Mouse (Mus musculus) ovary, postnatal 10 days (tissue): ENCODE measurements around the gene Gm12830.

Source experiments
- DNase-seq: peaks from one replicate; pipeline ENCODE4 v3.0.0; 2022; ENCODE audit warnings: low spot score

Gm12830 gene

GRCm38 (mm10) chr4:114821567-114822192 lies at the start of gene Gm12830:
Gm12830 (plus strand) TSS chr4:114821722.
- DNase-seq, result peak; percentile 56

GRCm38 (mm10) chr4:114773316-114773715 lies 48.2 kb upstream of the Gm12830 start:
- DNase-seq, result no peak

GRCm38 (mm10) chr4:114777625-114778202 lies 43.8 kb upstream of the Gm12830 start:
- no peak for DNase-seq

- DNase-seq, result no peak
These were observed 42.6 kb upstream of the Gm12830 start for GRCm38 (mm10) chr4:114778716-114779474.

DNA sequence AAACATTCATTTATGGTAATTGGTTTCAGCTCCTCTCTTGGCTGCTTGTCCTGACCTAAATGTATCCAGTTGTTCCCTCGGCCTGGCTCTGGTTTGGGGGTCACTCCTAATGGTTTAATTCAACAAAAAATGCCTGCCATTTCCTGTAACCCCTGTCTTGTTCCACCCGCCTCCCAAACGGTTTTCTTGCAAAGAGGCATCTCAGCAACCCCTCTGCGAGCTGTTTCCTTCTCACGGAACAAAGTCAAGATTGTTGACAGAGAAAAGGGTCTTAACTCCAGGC lies 42.1 kb upstream of the Gm12830 start:
- no peak for DNase-seq

DNA sequence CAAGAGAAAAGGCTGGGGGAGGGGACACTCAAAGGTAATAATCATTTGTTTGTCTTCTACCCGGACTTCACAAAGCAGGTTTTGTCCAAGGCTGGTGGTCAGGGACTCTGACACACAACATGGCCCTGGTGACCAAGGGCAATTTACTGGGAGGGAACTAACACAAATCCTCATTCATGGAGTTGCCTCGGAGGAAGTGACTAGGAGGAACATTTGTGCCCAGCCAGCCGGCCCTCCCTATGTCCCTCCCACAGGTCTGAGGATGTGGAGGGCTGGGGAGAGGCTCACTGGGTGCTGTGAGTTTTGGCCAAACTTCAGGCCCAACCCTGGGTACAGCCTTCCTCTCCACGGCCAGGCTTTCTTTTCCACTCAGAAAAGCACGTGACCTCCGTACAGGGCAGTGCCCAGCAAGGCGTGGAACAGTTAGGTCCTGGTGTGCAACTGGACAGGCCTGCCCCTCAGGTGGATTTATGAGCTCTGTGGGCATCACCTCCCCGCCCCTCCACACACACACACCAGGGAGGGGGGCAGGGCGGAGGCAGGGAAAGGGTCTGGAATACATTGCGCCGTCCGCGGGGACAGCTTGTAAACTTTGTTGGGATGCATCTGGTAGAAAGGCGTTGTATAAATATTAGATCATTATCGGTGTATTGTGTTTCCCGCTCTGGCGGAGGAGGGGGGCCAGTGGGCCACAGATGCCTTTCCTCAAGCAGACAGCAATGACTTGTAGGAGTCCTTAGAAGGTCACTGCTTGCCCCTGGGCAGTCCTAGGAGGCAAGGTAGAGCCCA lies 41.6 kb upstream of the Gm12830 start:
- DNase-seq, result no peak

GRCm38 (mm10) chr4:114782851-114783250 lies 38.7 kb upstream of the Gm12830 start:
- no peak for DNase-seq

- DNase-seq, result no peak
These were observed 36.8 kb upstream of the Gm12830 start for GRCm38 (mm10) chr4:114784735-114785134.

DNA sequence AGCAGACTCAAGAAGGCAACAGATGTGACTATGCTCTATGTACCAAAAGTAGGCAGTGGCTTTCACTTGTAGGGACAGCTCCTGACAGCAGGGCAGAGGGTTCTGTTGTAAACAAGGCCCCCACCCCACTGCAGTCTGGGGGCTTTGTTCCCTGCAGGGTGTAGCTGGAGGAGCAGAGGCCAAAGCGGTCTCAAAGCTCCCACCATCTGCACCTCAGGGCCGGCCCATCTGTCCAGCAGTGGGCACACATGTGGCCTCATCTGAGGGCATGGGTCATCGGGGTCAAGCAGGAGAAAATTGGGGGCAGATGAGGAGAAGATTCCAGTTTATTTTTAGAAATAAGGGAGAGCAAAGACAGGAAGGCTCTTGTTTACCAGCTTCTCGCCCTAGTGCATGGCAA lies 32.7 kb upstream of the Gm12830 start:
- no peak for DNase-seq

DNA sequence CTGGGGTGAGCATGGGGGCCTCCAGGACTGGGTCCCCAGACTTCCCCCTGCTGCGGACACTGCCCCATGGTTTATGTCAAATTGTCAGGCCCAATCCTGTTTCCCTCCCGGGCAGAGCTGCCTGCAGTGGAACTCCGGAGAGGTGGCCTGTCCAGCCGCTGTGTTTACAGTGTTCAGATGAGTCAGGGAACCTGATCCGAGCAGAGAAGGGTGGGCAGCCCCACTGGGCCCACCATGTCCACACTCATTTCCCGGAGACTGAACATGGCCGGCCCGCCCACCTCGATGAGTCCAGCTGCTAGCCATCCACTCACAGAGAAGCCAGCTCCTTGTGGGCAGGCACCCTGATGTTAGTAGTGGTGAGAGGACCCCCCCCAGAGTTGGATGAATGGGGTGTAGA lies 29.9 kb upstream of the Gm12830 start:
- DNase-seq, result no peak

- no peak for DNase-seq
These were observed 27.7 kb upstream of the Gm12830 start for GRCm38 (mm10) chr4:114793836-114794235.

- no peak for DNase-seq
These were observed 24.1 kb upstream of the Gm12830 start for GRCm38 (mm10) chr4:114797254-114797914.

GRCm38 (mm10) chr4:114798041-114798624 lies 23.4 kb upstream of the Gm12830 start:
- DNase-seq, result no peak

GRCm38 (mm10) chr4:114804096-114804495 lies 17.4 kb upstream of the Gm12830 start:
- DNase-seq, result no peak

- DNase-seq, result no peak
These were observed 2.4 kb upstream of the Gm12830 start for GRCm38 (mm10) chr4:114818963-114819702.

GRCm38 (mm10) chr4:114834770-114835581 lies 13.5 kb downstream of the Gm12830 start:
- no peak for DNase-seq

DNA sequence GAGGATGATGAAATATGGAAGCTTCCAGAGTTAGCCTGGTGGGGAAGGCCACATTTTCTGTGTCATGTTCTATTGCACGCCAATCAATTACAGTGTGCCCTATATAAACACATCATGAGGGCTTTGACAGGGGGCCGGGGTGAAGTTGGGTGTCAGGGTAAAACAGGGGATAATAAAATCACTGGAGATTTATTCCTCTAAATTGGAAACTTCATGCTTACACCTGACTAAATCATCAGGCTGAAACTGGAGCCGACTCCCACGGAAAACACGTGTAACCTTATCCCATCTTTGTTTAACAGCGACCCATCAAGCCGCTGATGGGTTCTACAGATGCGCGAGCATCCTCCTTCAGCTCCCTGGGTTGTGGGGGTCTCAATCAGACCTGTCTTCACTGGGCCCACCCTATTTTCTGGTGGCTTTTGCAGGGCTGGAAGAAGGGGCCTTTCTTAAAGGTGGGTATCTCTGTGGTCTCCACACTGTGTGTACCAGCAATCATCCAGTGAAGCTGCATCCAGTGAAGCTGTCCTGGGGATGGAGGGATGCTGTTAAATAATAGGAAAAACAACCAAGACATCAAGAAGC lies 19.9 kb downstream of the Gm12830 start:
- DNase-seq, result no peak

DNA sequence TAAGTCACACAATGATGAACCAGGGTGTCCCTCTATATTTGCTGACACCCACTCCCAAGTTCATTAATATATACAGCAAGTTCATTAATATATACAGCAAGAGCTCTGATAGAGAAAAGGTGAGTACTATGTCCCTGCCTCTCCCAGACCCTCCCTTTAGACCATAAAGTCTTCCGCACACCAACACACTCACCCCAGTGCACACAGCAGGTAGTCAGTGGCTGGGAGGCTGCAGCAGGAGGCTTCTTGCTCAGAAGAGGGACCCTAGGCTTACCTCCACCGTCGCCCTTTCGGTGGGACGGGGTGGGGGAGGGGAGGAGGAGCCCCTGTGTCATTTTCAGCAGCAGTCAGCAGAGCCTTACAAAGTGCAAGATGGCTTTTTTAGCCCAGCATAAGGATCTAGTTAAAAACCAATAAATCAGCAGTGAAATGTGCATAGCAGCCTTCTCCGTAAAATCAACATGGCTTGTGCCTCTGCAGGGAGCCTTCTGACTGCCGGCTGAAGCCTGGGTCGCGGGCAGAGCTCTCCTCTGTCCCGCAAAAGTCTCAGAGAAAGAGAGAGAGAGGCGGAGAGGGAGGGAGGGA lies 20.9 kb downstream of the Gm12830 start:
- DNase-seq, result no peak

DNA sequence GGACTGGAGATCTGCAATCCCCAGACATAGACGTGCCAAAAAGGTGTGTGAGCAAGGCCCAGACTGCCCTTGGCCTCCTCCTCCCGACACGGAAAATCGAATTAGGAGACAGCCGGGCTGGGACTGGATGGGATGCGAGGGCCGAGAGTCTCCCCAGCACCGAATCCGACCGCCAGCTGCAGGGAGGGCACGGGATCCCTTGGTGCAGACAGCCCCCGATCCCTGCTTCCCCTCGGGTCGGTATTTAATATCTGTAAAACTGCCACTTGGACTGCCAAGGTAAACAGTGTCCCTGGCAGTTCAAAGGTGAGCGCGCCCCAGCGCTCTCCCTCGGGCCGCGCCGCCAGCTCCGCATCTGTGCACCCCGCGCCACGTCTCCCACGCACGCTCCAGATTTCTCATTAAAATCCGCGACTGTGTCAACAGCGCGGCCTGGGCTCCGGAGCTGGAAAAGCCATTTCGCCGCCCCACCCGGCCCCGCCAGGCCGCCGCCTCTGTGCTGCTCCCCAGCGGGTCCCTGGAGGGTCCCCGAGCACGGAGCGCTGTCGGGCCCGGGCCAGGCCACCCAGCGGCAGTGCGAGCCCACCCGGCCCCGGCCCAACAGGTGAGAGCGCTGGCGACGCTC lies 21.7 kb downstream of the Gm12830 start:
- peak; percentile 7 for DNase-seq
